Mouse (Mus musculus): ENCODE results near the gene Pdcd11.

DNA sequence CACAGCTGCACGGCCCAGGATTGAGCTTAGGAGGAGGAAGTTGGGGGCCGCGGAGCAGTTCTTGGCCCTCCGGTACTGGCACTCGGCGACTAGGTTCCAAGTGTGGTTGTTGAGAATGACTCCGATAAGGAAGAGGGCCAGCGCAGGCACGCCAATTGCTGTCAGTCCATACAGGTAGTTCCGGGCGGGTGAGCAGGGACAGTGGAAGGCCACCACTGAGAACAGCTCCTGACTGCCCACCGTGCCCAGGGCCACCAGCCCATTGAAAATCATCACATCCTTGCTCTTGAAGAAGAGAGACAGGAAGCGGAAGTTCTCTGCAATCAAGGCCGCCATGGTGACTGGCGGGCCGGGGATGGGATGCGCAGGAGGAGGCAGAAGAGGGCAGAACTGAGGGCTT is 45.0 kb downstream of the Pdcd11 start:
- TF ChIP-seq POLR2A (IDR thresholded peaks at IDR 0.05; ENCODE audit: insufficient read depth, low read length) (no peak), CTCF (IDR thresholded peaks at IDR 0.05; ENCODE audit: low read depth, low read length) (no peak)

Data from ES-Bruce4 (cell line).